ENCODE assay signal across 8 mouse cellular contexts in the genomic region with DNA sequence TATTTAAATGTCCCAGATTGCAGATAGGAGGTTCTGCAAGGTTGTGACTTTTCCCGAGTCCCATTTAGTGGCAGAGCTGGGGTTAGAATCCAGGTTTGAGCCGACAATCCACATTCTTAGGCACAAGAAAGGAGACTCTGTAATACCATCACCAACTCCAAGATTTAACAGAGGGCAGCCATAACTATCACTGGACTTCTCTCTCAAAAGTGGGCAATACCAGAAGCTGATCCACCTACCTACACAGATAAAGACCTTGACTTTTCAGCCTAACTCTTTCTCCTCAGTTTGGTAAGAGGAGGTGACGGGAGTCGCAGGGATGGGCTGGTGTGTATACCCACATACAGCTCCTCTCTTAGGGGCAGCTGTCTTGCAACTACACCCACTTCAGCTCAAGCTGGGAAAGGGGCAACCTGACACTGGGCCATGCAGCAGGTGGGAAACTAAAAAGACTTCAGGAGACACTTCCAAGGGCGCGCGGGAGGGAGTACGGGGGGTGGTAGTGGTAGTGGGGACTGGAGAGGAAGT. TPM values are rescaled to one million over a fixed set of nuclear protein-coding genes. Genes with fewer than 3 reads are reported as not detected.
DNase-seq lines count a peak whose midpoint lies in the region; ATAC-seq and TF ChIP-seq lines count a peak whose summit lies in the region.

No protein-coding gene starts in this region.

- no peaks in the 10 kb centered on the region for H3K79me2 ChIP-seq in macrophage (ENCODE audit: inconsistent target)

- peak overlapping the region; percentile 99 for H3K4me2 ChIP-seq in heart, embryonic 13.5 days
- H3K4me2 ChIP-seq in forebrain, embryonic 16.5 days (ENCODE audit: low read length): peak overlapping the region; percentile 90

- H3K9me3 ChIP-seq in heart, embryonic 13.5 days: no peaks in the 10 kb centered on the region
- no peaks in the 10 kb centered on the region for H3K9me3 ChIP-seq in ES-Bruce4 (replicated peaks; ENCODE audit: control insufficient read depth, insufficient read depth, low read length, poor library complexity, severe bottlenecking)
- H3K9me3 ChIP-seq in forebrain, embryonic 16.5 days (ENCODE audit: control insufficient read depth, low read length): no peaks in the 10 kb centered on the region

- no peak for DNase-seq in heart, adult 8-10 months (ENCODE audit: low spot score)
- no peak for DNase-seq in embryo, embryonic 11 days
- no peak for DNase-seq in cerebellum, adult 18-20 months
- no peak for DNase-seq in c-Kit-positive CD71-positive TER-119-positive erythroid progenitor cells, embryonic 14.5 days (ENCODE audit: low spot score)

- H3K9ac ChIP-seq in heart, embryonic 13.5 days: peak overlapping the region; percentile 98
- peak overlapping the region; percentile 12; the same call in 1 of the 2 replicates for H3K9ac ChIP-seq in ES-Bruce4 (ENCODE audit: low read depth, poor library complexity, severe bottlenecking)
- H3K9ac ChIP-seq in forebrain, embryonic 16.5 days (replicated peaks; ENCODE audit: low read depth, low read length): peak overlapping the region; percentile 64

- peak overlapping the region; percentile 85 for H3K4me3 ChIP-seq in heart, embryonic 13.5 days
- peak overlapping the region; percentile 71 for H3K4me3 ChIP-seq in ES-Bruce4 (ENCODE audit: low read depth, low read length)
- peak overlapping the region; percentile 75 for H3K4me3 ChIP-seq in forebrain, embryonic 16.5 days (replicated peaks; ENCODE audit: low read length)
- no peak overlapping the region for H3K4me3 ChIP-seq in macrophage (ENCODE audit: inconsistent target)

- H3K4me1 ChIP-seq in heart, embryonic 13.5 days: peaks cover 83% of the 10 kb centered on the region
- peaks cover 15% of the 10 kb centered on the region for H3K4me1 ChIP-seq in ES-Bruce4 (ENCODE audit: control insufficient read depth, insufficient read depth, low read length)
- peaks cover 65% of the 10 kb centered on the region for H3K4me1 ChIP-seq in forebrain, embryonic 16.5 days (replicated peaks; ENCODE audit: control insufficient read depth, insufficient read depth, low read length)

- no peak for TF ChIP-seq CTCF in ES-Bruce4 (IDR thresholded peaks at IDR 0.05; ENCODE audit: low read depth, low read length)

- no peak for ATAC-seq in heart, embryonic 13.5 days (ENCODE audit: extremely low read depth, insufficient number of reproducible peaks, low FRiP score, low TSS enrichment)
- ATAC-seq in forebrain, embryonic 16.5 days: no peak

- no peak for TF ChIP-seq EP300 in ES-Bruce4 (IDR thresholded peaks at IDR 0.05; ENCODE audit: insufficient read depth, low read depth, low read length)

- peaks cover 17% of the 10 kb centered on the region for H3K27me3 ChIP-seq in heart, embryonic 13.5 days (replicated peaks)
- H3K27me3 ChIP-seq in ES-Bruce4 (ENCODE audit: control insufficient read depth, insufficient read depth, low read length, poor library complexity, severe bottlenecking): no peaks in the 10 kb centered on the region
- H3K27me3 ChIP-seq in forebrain, embryonic 16.5 days (replicated peaks; ENCODE audit: control insufficient read depth, insufficient read depth, low read length): peaks cover 6% of the 10 kb centered on the region; the same call in 1 of the 2 replicates

- H3K36me3 ChIP-seq in heart, embryonic 13.5 days: peaks cover 11% of the 10 kb centered on the region
- H3K36me3 ChIP-seq in ES-Bruce4 (ENCODE audit: control insufficient read depth, insufficient read depth, low read length, poor library complexity, severe bottlenecking) (no peaks in the 10 kb centered on the region), macrophage (ENCODE audit: inconsistent target) (no peaks in the 10 kb centered on the region)
- no peaks in the 10 kb centered on the region for H3K36me3 ChIP-seq in forebrain, embryonic 16.5 days (ENCODE audit: control insufficient read depth, insufficient read depth)

- WGBS in heart, embryonic 13.5 days: 4% methylated on average over 8 of the region's 8 CpGs
- 2% methylated on average over 8 of the region's 8 CpGs for WGBS in forebrain, embryonic 16.5 days
- 48% methylated on average over 8 of the region's 8 CpGs for WGBS in macrophage (ENCODE audit: missing documents)

- TF ChIP-seq POLR2A in ES-Bruce4 (IDR thresholded peaks at IDR 0.05; ENCODE audit: insufficient read depth, low read length): no peak

- H3K27ac ChIP-seq in heart, embryonic 13.5 days (replicated peaks): peak overlapping the region; percentile 99
- peak overlapping the region; percentile 80 for H3K27ac ChIP-seq in ES-Bruce4 (ENCODE audit: insufficient read depth, low read length)
- H3K27ac ChIP-seq in forebrain, embryonic 16.5 days (ENCODE audit: low read length): peak overlapping the region; percentile 99
- peak overlapping the region; percentile 80; the same call in 1 of the 2 replicates for H3K27ac ChIP-seq in macrophage

RNA-seq across cellular contexts. Expression of a gene that starts 3.5 kb away (rescaled TPM):
- 20.9 and 21.6 TPM in 2 replicates for polyA plus RNA-seq in heart, embryonic 13.5 days (2015; fragmentation: Nextera tagmentation; extraction: Ambion mirVana)
- 10 to 100 TPM; 19.1 to 26.2 (median 22.3) TPM for total RNA-seq in heart, adult 8-10 months (2022)
- polyA plus RNA-seq in ES-Bruce4 (2011; ENCODE audit: insufficient read depth, insufficient read length, low read depth, missing spikeins): 23.3 and 28.4 TPM in 2 replicates
- polyA plus RNA-seq in forebrain, embryonic 16.5 days (2015; fragmentation: Nextera tagmentation; extraction: Ambion mirVana): 48.4 and 52.8 TPM in 2 replicates
- 100 to 1,000 TPM in 17 of 26 experiments, 10 to 100 TPM in 9; 22.8 to 979 (median 248) TPM for total RNA-seq in macrophage (2018; cell fraction: chromatin; rRNA removed)
- 100 to 1,000 TPM in 4 of 26 experiments, 10 to 100 TPM in 22; 10.2 to 238 (median 34.9) TPM for total RNA-seq in macrophage (2018; cell fraction: cytosol; rRNA removed)
- 100 to 1,000 TPM in 14 of 26 experiments, 10 to 100 TPM in 12; 16.8 to 645 (median 137) TPM for total RNA-seq in macrophage (2018; cell fraction: nucleus; rRNA removed)
- polyA plus RNA-seq in macrophage (2018): 4.5 to 15.0 TPM (median 11.0 TPM) in 3 replicates

RNA-seq across cellular contexts. Expression of a gene that starts 19.0 kb away (rescaled TPM):
- 40.0 and 40.5 TPM in 2 replicates for polyA plus RNA-seq in heart, embryonic 13.5 days (2015; fragmentation: Nextera tagmentation; extraction: Ambion mirVana)
- 10 to 100 TPM; 13.2 to 24.7 (median 19.5) TPM for total RNA-seq in heart, adult 8-10 months (2022)
- 15.7 and 16.6 TPM in 2 replicates for polyA plus RNA-seq in ES-Bruce4 (2011; ENCODE audit: insufficient read depth, insufficient read length, low read depth, missing spikeins)
- polyA plus RNA-seq in forebrain, embryonic 16.5 days (2015; fragmentation: Nextera tagmentation; extraction: Ambion mirVana): 5.9 and 6.2 TPM in 2 replicates
- 10 to 100 TPM in 7 of 26 experiments, 1 to 10 TPM in 15, under 1 TPM in 3, not detected in 1; 0.46 to 36.3 (median 4.9) TPM for total RNA-seq in macrophage (2018; cell fraction: chromatin; rRNA removed)
- 1 to 10 TPM in 4 of 26 experiments, under 1 TPM in 19, not detected in 3; 0.05 to 1.7 (median 0.34) TPM for total RNA-seq in macrophage (2018; cell fraction: cytosol; rRNA removed)
- total RNA-seq in macrophage (2018; cell fraction: nucleus; rRNA removed): 10 to 100 TPM in 6 of 26 experiments, 1 to 10 TPM in 13, under 1 TPM in 1, not detected in 6; 0.36 to 23.4 (median 3.3) TPM
- 0.09 TPM in 1 of 3 replicates, not detected in the others for polyA plus RNA-seq in macrophage (2018)

RNA-seq across cellular contexts. Expression of a gene that starts 21.6 kb away (rescaled TPM):
- 21.2 and 21.5 TPM in 2 replicates for polyA plus RNA-seq in heart, embryonic 13.5 days (2015; fragmentation: Nextera tagmentation; extraction: Ambion mirVana)
- 10 to 100 TPM; 33.3 to 39.8 (median 36.9) TPM for total RNA-seq in heart, adult 8-10 months (2022)
- polyA plus RNA-seq in ES-Bruce4 (2011; ENCODE audit: insufficient read depth, insufficient read length, low read depth, missing spikeins) (21.1 and 21.5 TPM in 2 replicates), macrophage (2018) (25.0 to 35.1 TPM (median 31.3 TPM) in 3 replicates)
- polyA plus RNA-seq in forebrain, embryonic 16.5 days (2015; fragmentation: Nextera tagmentation; extraction: Ambion mirVana): 42.5 and 44.2 TPM in 2 replicates
- total RNA-seq in macrophage (2018; cell fraction: chromatin; rRNA removed): 10 to 100 TPM; 10.2 to 51.5 (median 24.5) TPM
- total RNA-seq in macrophage (2018; cell fraction: cytosol; rRNA removed): 10 to 100 TPM; 16.0 to 40.0 (median 24.4) TPM
- 10 to 100 TPM; 17.0 to 48.9 (median 26.3) TPM for total RNA-seq in macrophage (2018; cell fraction: nucleus; rRNA removed)

RNA-seq across cellular contexts. Expression of a gene that starts 21.7 kb away (rescaled TPM):
- polyA plus RNA-seq in heart, embryonic 13.5 days (2015; fragmentation: Nextera tagmentation; extraction: Ambion mirVana): 135 and 139 TPM in 2 replicates
- 100 to 1,000 TPM; 109 to 140 (median 120) TPM for total RNA-seq in heart, adult 8-10 months (2022)
- polyA plus RNA-seq in ES-Bruce4 (2011; ENCODE audit: insufficient read depth, insufficient read length, low read depth, missing spikeins) (77.9 and 94.0 TPM in 2 replicates), macrophage (2018) (60.0 to 104 TPM (median 95.8 TPM) in 3 replicates)
- polyA plus RNA-seq in forebrain, embryonic 16.5 days (2015; fragmentation: Nextera tagmentation; extraction: Ambion mirVana): 79.2 and 86.1 TPM in 2 replicates
- total RNA-seq in macrophage (2018; cell fraction: chromatin; rRNA removed): 10 to 100 TPM in 1 of 26 experiments, 1 to 10 TPM in 18, not detected in 7; 1.8 to 14.1 (median 4.3) TPM
- total RNA-seq in macrophage (2018; cell fraction: cytosol; rRNA removed): 100 to 1,000 TPM in 5 of 26 experiments, 10 to 100 TPM in 21; 63.9 to 111 (median 87.7) TPM
- 10 to 100 TPM in 19 of 26 experiments, 1 to 10 TPM in 7; 5.4 to 34.6 (median 15.8) TPM for total RNA-seq in macrophage (2018; cell fraction: nucleus; rRNA removed)

RNA-seq across cellular contexts. Expression of a gene that starts 47.8 kb away (rescaled TPM):
- polyA plus RNA-seq in heart, embryonic 13.5 days (2015; fragmentation: Nextera tagmentation; extraction: Ambion mirVana): 18.0 and 18.8 TPM in 2 replicates
- total RNA-seq in heart, adult 8-10 months (2022): 10 to 100 TPM; 16.7 to 20.4 (median 18.3) TPM
- polyA plus RNA-seq in ES-Bruce4 (2011; ENCODE audit: insufficient read depth, insufficient read length, low read depth, missing spikeins) (21.9 and 25.7 TPM in 2 replicates), macrophage (2018) (43.6 to 105 TPM (median 82.3 TPM) in 3 replicates)
- 132 and 146 TPM in 2 replicates for polyA plus RNA-seq in forebrain, embryonic 16.5 days (2015; fragmentation: Nextera tagmentation; extraction: Ambion mirVana)
- total RNA-seq in macrophage (2018; cell fraction: chromatin; rRNA removed): 100 to 1,000 TPM in 25 of 26 experiments, 10 to 100 TPM in 1; 63.9 to 453 (median 249) TPM
- total RNA-seq in macrophage (2018; cell fraction: cytosol; rRNA removed): 10 to 100 TPM; 29.0 to 87.7 (median 51.6) TPM
- total RNA-seq in macrophage (2018; cell fraction: nucleus; rRNA removed): 100 to 1,000 TPM in 19 of 26 experiments, 10 to 100 TPM in 7; 53.3 to 254 (median 120) TPM

Comparison
In these comparisons a context has a peak if more than half of its experiments do, and no peak if none do; other contexts are left out.
1. H3K9ac ChIP-seq: peak in every context shown above with its lines; median percentile 98 in heart, embryonic 13.5 days; 64 in forebrain, embryonic 16.5 days; 12 in ES-Bruce4.